Mouse (Mus musculus): ENCODE data around the gene Olfr449.

Gene Olfr449

GRCm38 (mm10) chr6:42834084-42834483 lies at the start of gene Olfr449:
Olfr449 (plus strand) TSS chr6:42834384.
- ATAC-seq (ENCODE audit: low TSS enrichment), result no peak

GRCm38 (mm10) chr6:42784793-42785192 lies 49.4 kb upstream of the Olfr449 start, which contains the start of gene Olfr452:
Olfr452 (plus strand) TSS chr6:42785093.
- ATAC-seq (ENCODE audit: low TSS enrichment), result no peak

- no peak for ATAC-seq (ENCODE audit: low TSS enrichment)
These were observed 43.8 kb upstream of the Olfr449 start for GRCm38 (mm10) chr6:42790247-42790948.

- ATAC-seq (ENCODE audit: low TSS enrichment), result no peak; the same call in 1 of the 2 replicates
These were observed 43.1 kb upstream of the Olfr449 start for GRCm38 (mm10) chr6:42790949-42791556.

- no peak for ATAC-seq (ENCODE audit: low TSS enrichment)
These were observed 39.2 kb upstream of the Olfr449 start for GRCm38 (mm10) chr6:42794982-42795381.

- no peak for ATAC-seq (ENCODE audit: low TSS enrichment)
These were observed 22.5 kb upstream of the Olfr449 start, which contains the start of gene Olfr450 for GRCm38 (mm10) chr6:42811639-42812038. Olfr450 (plus strand) TSS chr6:42811939.

- ATAC-seq (ENCODE audit: low TSS enrichment), result peak; percentile 87
These were observed 26.1 kb downstream of the Olfr449 start for GRCm38 (mm10) chr6:42860222-42860819.

- no peak for ATAC-seq (ENCODE audit: low TSS enrichment)
These were observed 35.5 kb downstream of the Olfr449 start for GRCm38 (mm10) chr6:42869695-42870094.

- no peak; the same call in 1 of the 2 replicates for ATAC-seq (ENCODE audit: low TSS enrichment)
These were observed 42.1 kb downstream of the Olfr449 start for GRCm38 (mm10) chr6:42876323-42876722.

Measured in frontal cortex, adult (tissue).